Mouse (Mus musculus) spleen, postnatal 14 days (tissue): Measurements from ENCODE around the gene Hectd4.
A peak's percentile ranks its signal among the peaks of the same experiment; 100 is the strongest.

Experiments used
- DNase-seq, 2 experiments: peaks; one replicate each; pipeline ENCODE4 v3.0.0; 2021 to 2022; ENCODE audit warnings: low spot score in 2 of 2

Gene Hectd4

DNA sequence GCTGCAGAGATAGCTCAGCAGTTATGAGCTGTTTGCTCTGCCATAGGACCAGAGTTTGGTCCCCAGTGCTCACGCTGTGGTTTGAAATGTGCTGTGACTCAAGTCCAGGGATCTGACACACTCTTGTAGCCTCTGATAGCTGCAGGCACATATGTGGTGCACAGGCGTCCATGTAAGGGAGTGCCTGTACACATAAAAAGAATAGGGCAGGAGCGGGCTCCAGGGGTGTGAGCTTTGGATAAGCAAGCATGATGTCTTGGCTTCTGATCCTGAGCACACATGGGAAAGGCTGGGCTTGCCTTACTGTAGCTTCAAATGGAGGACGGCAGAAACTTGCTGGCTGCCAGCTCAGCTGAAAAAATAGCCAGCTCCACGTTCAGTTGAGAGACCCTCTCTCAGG is 175.6 kb downstream of the Hectd4 start:
- DNase-seq, result no peak

DNA sequence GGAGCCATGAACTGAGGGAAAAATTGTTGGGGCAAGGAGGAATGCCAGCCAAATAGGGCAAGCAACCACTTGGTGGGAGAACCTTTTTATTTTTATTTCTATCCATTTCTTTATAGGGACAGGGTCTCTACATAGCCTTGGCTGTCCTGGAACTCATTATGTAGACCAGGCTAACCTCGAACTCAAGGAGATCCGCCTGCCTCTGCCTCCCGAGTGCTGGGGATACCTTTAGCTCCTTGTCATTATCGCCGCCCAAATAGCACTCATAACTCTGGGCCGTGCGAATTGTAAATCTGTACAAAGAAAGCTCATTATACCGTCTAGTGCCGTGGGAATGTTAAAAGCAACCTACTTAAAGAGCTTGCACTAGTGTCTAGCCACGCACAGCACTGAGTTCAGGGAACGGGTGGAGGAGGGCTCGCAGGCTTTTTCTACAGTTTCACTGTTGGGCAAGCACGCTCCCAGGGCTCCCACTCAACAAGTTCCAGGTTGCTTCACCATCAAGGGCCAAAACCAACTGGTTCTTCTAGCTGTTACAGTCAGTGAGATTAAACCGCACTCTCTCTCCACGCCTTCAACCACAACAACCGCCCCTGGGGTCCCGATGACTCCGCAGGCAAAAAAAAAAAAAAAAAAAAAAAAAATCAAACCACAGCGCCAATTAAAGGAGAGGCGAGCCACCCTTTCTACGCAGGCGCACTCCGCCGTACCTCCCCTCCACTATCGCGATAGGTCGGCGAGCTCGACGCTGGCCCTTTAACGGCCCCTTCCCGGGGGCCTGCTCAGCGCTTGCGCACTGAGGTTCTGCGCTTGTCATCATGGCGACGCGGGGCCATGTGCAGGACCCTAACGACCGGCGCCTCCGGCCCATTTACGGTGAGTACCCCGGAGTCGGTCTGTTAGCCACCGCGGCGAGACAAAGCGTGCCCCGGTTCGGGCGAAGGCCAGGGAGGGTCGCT is 177.4 kb downstream of the Hectd4 start, which contains the start of gene Naa25:
Naa25 (plus strand) TSS at position 750 of the 959 bp plus-strand sequence.
- peak; percentile 92 to 93 for DNase-seq

DNA sequence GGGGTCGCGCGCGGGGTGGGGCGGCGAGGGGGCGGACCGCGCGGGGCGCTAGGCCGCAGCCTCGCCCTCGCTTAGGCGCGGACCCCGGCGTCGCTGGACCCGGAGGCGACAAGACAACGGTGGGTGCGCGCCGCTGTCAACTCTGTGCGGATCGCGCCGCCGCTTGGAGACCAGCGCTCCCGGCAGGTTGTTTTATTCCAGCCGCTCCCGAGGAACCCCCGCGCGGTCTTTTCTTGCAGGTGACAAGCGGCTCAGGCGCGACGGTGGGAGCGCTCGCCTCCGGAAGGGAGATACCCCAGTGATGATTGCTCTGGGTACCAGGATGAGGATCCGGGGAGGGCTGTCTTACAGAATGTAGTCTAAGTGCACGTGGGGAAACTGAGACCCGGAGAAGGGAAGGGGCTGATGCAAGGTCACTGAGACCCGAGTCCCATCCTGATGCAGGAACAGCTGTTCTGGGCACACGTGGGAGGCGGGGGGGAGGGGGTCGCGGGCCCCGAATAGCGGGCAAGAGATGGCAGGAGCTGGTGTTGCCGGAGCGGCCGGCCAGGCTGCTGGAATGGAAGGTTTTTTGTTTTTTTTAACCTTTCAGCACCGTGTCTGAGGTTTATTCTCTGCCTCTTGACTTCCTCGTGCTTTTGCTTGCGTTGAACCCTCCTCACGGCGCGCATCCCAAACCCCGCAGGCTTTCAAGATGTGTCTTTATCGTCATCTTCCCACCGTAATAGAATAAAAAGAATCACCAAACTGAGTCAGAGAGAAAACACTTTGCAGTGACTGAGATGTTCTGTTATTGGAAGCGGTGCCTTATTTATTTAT is 178.3 kb downstream of the Hectd4 start:
- no peak for DNase-seq

DNA sequence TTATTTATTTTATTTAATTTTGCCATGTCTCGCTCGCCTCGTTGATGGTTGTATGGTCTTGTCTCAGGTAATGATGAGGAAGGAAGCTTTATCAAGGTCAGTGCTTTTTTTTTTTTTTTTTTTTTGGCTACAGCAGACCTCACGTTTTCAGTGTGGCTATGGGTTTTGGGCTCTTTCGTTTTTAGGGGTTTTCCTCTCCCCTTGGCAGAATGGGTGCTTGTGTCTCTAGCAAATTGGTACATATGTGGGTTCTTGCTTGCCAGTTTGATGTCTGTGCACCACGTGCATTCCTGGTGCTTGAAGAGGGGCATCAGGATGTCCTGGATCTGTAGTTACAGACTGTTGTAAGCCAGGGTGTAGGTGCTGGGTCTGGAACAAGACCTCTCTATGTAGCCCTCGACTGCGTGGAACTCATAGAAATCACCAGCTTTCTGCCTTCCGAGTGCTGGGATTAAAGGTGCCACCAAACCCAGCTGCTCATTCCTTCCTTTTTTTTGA is 179.0 kb downstream of the Hectd4 start:
- DNase-seq, result no peak

DNA sequence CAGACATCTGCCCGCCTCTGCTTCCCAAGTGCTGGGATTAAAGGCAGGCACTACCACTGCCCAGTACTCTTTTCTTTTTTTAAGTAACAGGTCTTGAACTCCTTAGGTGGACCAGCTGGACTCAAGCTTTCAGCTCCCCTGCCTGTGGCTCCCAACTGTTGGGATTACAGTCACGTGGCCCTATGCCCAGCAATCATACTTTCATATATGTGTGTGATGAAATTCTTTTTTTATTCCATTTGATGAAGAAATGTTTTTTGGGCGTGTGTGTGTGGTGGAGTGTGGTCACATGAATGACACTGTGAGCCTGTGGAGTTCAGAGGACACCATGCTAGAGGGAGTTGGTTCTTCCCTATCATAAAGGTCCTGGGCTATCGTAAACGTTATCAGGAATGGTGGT is 179.5 kb downstream of the Hectd4 start:
- no peak for DNase-seq

DNA sequence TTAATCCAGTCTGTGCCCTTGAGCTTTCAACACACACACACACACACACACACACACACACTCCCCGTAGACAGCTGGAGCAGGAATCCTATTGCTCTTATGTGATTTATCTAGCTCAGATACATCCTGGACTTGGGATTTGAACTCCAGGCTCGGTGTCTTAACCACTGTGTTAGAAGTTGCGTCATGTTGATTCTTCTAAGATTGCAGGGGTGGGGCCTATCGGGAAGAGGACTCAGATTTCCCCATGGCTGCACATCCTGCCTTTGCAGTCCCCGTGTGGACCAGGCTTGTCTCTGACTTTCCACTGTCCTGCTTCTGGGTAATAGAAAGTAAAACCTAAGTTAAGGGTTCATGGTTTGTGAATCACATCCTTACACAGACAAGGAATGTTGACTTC is 180.0 kb downstream of the Hectd4 start:
- DNase-seq, result no peak

DNA sequence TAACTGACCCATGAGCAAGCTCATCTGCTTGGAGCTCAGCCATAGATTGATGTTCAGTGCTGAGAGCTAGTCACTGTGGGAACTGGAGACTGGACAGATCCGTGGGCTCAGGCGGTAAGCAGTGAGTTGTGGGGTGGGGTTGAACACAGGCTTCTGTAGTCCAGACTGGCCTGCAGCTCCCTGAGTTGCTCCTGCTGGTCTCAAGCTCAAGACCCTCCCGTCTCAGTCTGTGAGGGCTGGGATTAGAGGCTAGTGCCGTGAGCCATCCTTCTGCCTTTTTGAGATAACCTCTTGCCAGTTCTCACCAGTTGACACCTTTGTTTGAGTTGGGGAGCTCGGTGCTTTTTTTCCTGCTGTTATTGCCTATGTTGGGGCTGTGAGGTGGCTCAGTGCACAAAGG is 180.8 kb downstream of the Hectd4 start:
- DNase-seq, result no peak

DNA sequence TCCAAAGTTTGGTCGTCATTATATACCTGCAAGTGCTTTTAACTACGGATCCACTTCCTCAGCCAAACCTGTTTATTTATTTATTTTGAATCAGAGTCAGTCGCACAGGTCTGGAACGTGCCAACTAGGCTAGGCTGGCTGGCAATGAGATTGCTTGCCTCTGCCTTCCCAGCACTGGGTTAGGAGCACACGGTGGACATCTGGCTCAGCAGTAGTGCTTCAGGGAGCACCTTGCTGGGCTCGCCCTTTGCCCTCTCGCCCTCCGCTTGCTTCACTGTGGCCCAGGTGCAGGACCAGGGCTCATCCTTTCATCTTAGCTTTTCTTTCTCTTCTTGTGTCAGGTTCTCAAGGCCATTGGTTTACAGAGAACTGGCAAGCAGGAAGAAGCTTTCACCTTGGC is 187.8 kb downstream of the Hectd4 start:
- no peak for DNase-seq

DNA sequence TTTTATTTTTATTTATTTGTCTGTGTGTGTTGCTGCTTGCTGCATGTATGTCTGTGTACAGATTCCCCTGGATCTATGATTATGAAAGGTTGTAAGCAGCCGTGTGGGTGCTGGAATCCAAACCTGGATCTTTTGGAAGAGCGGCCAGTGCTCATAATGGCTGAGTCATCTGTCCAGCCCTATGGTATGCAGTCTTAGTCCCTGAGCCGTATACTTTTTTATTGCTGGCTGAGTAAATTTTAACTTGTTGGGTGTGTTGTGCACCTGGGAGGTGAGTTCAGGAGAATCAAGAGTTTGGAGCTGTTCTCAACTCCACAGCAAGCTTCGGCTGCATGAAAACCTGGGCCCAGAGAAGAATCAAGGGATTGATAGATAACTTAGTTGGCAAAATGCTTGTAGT is 191.0 kb downstream of the Hectd4 start:
- DNase-seq, result no peak
